Mouse (Mus musculus) retina, embryonic 14.5 days (tissue): ENCODE data around the gene Trim11.
A peak's percentile ranks its signal among the peaks of the same experiment; 100 is the strongest.

Experiments
- DNase-seq: peaks from one replicate; pipeline ENCODE4 v3.0.0-alpha.2; 2015; ENCODE audit warnings: low spot score

Trim11 gene

DNA sequence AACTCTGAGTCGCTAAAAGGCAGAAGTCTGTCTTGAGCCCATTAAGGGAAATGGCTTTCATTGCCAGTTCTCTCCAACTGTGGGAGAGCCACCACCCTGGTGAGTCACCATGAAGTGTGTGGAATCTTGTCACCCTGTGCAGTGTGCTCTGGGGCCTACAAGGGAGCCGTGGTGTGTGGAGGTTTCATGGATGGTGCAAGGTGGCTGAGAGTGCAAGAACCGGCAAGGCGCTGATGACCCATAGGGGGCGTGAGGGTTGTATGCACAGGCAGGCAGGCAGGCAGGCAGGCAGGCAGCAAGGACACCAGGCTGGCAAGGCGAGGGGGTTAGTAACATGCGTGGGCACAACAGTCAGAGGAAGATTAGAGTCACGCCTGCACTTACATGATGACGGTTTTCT, 37.2 kb downstream of the Trim11 start:
- DNase-seq, result peak; percentile 59

DNA sequence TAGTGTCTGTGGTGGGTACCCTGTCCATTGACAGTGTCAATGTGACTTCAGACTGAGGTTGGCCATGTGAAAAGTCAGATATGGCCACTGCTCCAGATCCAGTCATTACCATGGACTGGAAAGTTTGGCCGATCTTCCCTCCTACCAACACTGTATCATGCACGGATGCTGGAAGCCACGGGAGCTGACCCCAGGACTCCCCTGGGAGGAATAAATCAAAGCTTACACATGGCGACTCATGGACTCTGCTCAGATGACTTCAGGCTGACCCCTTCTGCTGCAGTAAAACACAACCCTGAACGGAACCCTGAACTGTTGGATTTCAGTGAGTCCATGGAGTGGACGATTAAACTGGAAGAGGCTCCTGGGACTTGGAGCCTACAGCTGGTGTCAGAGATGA, 48.5 kb downstream of the Trim11 start:
- DNase-seq, result no peak

DNA sequence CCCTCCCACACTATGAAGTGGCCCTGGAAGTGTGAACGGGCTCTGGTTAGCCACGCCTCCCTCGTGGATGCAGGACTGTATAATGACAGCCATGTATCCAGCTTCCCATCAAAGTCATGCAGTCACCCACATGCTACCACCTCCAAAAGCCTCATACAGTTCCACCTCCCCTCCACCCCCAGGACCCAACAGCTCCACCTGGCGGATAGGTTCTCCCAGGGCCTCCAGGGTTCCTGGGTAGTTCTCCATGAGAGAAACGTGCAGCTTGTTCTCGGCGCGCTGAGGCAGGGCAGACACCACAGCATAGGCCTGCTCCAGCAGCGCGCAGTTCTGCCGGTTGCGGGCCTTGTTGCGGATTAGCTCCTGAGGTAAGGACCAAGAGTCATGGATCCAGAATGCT, 51.1 kb downstream of the Trim11 start:
- no peak for DNase-seq
